Mouse (Mus musculus) stomach, embryonic 15.5 days (tissue): ENCODE data around the gene Mapk13. TPM values are rescaled to one million over a fixed set of nuclear protein-coding genes. Genes with fewer than 3 reads are reported as not detected.
"Not testable (repeated sequence)": the region's sequence is repeated elsewhere in the genome, so short reads cannot be mapped to it uniquely, and the experiment has no call there.

Experiments
- ATAC-seq: fragments of 200-750 bp; cut with Nextera tagmentation; 2 replicates; pipeline ENCODE4 v1.8.0; 2017; ENCODE audit warnings: low read depth, moderate number of reproducible peaks, moderate TSS enrichment; ENCODE audit not compliant: insufficient read depth, low FRiP score
- H3K27ac ChIP-seq: fragments of 300-500 bp; sonication (generic); 2 replicates; pipeline ENCODE4 v1.5.1; 2015; ENCODE audit warnings: mild to moderate bottlenecking, inconsistent platforms
- H3K27me3 ChIP-seq: fragments of 300-500 bp; sonication (generic); replicated peaks from 2 replicates; pipeline ENCODE4 v1.6.1; 2015; ENCODE audit warnings: inconsistent platforms
- H3K36me3 ChIP-seq: fragments of 300-500 bp; sonication (generic); 2 replicates; pipeline ENCODE4 v1.6.1; 2015; ENCODE audit warnings: inconsistent platforms
- H3K4me1 ChIP-seq: fragments of 300-500 bp; sonication (generic); 2 replicates; pipeline ENCODE4 v1.6.1; 2015; ENCODE audit warnings: inconsistent platforms
- H3K4me2 ChIP-seq: fragments of 300-500 bp; sonication (generic); 2 replicates; pipeline ENCODE4 v1.6.1; 2015; ENCODE audit warnings: mild to moderate bottlenecking, inconsistent platforms
- H3K4me3 ChIP-seq: fragments of 300-500 bp; sonication (generic); replicated peaks from 2 replicates; pipeline ENCODE4 v1.5.1; 2015; ENCODE audit warnings: inconsistent platforms
- H3K9ac ChIP-seq: fragments of 300-500 bp; sonication (generic); 2 replicates; pipeline ENCODE4 v1.6.1; 2015; ENCODE audit warnings: inconsistent platforms
- H3K9me3 ChIP-seq: fragments of 300-500 bp; sonication (generic); 2 replicates; pipeline ENCODE4 v1.6.1; 2016; ENCODE audit warnings: inconsistent platforms
- WGBS: fragments of 180-500 bp; shearing (Covaris S2); methylation state at CpG from one replicate; pipeline ENCODE4 v1.1.7; 2015; 5-methylcytosine and 5-hydroxymethylcytosine counted together
- polyA plus RNA-seq: library from polyadenylated mRNA; unstranded; fragments of >200 nt; fragmentation: Nextera tagmentation; extraction: Ambion mirVana; gene quantifications from 2 replicates; pipeline ENCODE4 v1.2.1, GENCODE M21; 2015

The Mapk13 gene
- polyA plus RNA-seq, 1 experiment from 2014 or later = 95.5 TPM

- Histone ChIP-seq H3K9me3 (no peaks in the 10 kb centered on the region), H3K4me1 (peaks cover 21% of the 10 kb centered on the region), H3K9ac (no peak overlapping the region), H3K4me3 (no peak overlapping the region), H3K36me3 (peaks cover 23% of the 10 kb centered on the region), H3K27ac (no peak overlapping the region), H3K4me2 (no peak overlapping the region), H3K27me3 (no peaks in the 10 kb centered on the region)
- ATAC-seq = no peak
- 89% methylated on average over 1 of the region's 1 CpGs for whole genome bisulfite sequencing
Observed at GRCm38 (mm10) chr17:28803316-28803715, 34.2 kb downstream of the Mapk13 start.

GRCm38 (mm10) chr17:28804973-28805372, 35.9 kb downstream of the Mapk13 start:
- H3K4me3 ChIP-seq = no peak overlapping the region
- H3K4me2 ChIP-seq = no peak overlapping the region
- peaks cover 33% of the 10 kb centered on the region for H3K36me3 ChIP-seq
- H3K9me3 ChIP-seq = no peaks in the 10 kb centered on the region
- 89% methylated on average over 6 of the region's 6 CpGs for WGBS
- H3K27ac ChIP-seq = no peak overlapping the region
- peaks cover 16% of the 10 kb centered on the region for H3K4me1 ChIP-seq
- H3K9ac ChIP-seq = no peak overlapping the region
- H3K27me3 ChIP-seq = no peaks in the 10 kb centered on the region
- no peak for ATAC-seq

GRCm38 (mm10) chr17:28806770-28807169, 37.7 kb downstream of the Mapk13 start:
- Histone ChIP-seq H3K4me1 (peaks cover 11% of the 10 kb centered on the region; the same call in 1 of the 2 replicates), H3K4me3 (no peak overlapping the region), H3K9ac (no peak overlapping the region), H3K27me3 (no peaks in the 10 kb centered on the region), H3K36me3 (peaks cover 41% of the 10 kb centered on the region), H3K4me2 (no peak overlapping the region), H3K9me3 (no peaks in the 10 kb centered on the region), H3K27ac (no peak overlapping the region)
- ATAC-seq = no peak
- WGBS = 91% methylated on average over 19 of the region's 19 CpGs

GRCm38 (mm10) chr17:28808714-28809113, 39.6 kb downstream of the Mapk13 start:
- 96% methylated on average over 8 of the region's 8 CpGs for WGBS
- H3K9ac ChIP-seq = no peak overlapping the region
- no peaks in the 10 kb centered on the region for H3K9me3 ChIP-seq
- no peaks in the 10 kb centered on the region for H3K4me1 ChIP-seq
- no peak for ATAC-seq
- no peak overlapping the region for H3K4me3 ChIP-seq
- peaks cover 49% of the 10 kb centered on the region for H3K36me3 ChIP-seq
- no peaks in the 10 kb centered on the region for H3K27me3 ChIP-seq
- no peak overlapping the region for H3K4me2 ChIP-seq
- H3K27ac ChIP-seq = no peak overlapping the region

- peak; percentile 91 for ATAC-seq
- Histone ChIP-seq H3K36me3 (peaks cover 52% of the 10 kb centered on the region), H3K27ac (no peak overlapping the region)
Observed at GRCm38 (mm10) chr17:28809175-28809831, 40.2 kb downstream of the Mapk13 start.

GRCm38 (mm10) chr17:28812345-28812744, 43.2 kb downstream of the Mapk13 start:
- H3K4me2 ChIP-seq = no peak overlapping the region
- H3K4me3 ChIP-seq = no peak overlapping the region
- no peak overlapping the region for H3K9ac ChIP-seq
- H3K9me3 ChIP-seq = no peaks in the 10 kb centered on the region
- H3K4me1 ChIP-seq = no peaks in the 10 kb centered on the region
- no peak for ATAC-seq
- WGBS = 89% methylated on average over 10 of the region's 10 CpGs
- no peak overlapping the region for H3K27ac ChIP-seq
- no peaks in the 10 kb centered on the region for H3K27me3 ChIP-seq
- H3K36me3 ChIP-seq = peaks cover 56% of the 10 kb centered on the region

More at GRCm38 (mm10) chr17:28809175-28809831, 40.2 kb downstream of the Mapk13 start:
- Histone ChIP-seq H3K9ac (no peak overlapping the region), H3K4me2 (no peak overlapping the region), H3K27me3 (no peaks in the 10 kb centered on the region), H3K9me3 (no peaks in the 10 kb centered on the region), H3K4me1 (no peaks in the 10 kb centered on the region), H3K4me3 (no peak overlapping the region)
- 91% methylated on average over 10 of the region's 10 CpGs for WGBS

GRCm38 (mm10) chr17:28814529-28815097, 45.5 kb downstream of the Mapk13 start:
- ATAC-seq = no peak
- Histone ChIP-seq H3K4me2 (no peak overlapping the region), H3K27me3 (no peaks in the 10 kb centered on the region), H3K36me3 (peaks cover 65% of the 10 kb centered on the region), H3K4me1 (no peaks in the 10 kb centered on the region), H3K9ac (no peak overlapping the region), H3K9me3 (no peaks in the 10 kb centered on the region), H3K27ac (no peak overlapping the region), H3K4me3 (no peak overlapping the region)
- 86% methylated on average over 18 of the region's 18 CpGs for WGBS

GRCm38 (mm10) chr17:28815384-28816004, 46.4 kb downstream of the Mapk13 start:
- no peak overlapping the region for H3K9ac ChIP-seq
- H3K4me1 ChIP-seq = no peaks in the 10 kb centered on the region
- ATAC-seq = no peak
- peaks cover 58% of the 10 kb centered on the region for H3K36me3 ChIP-seq
- WGBS = 61% methylated on average over 10 of the region's 10 CpGs
- no peaks in the 10 kb centered on the region for H3K27me3 ChIP-seq
- no peak overlapping the region for H3K4me2 ChIP-seq
- H3K4me3 ChIP-seq = no peak overlapping the region
- H3K9me3 ChIP-seq = no peaks in the 10 kb centered on the region
- no peak overlapping the region for H3K27ac ChIP-seq

GRCm38 (mm10) chr17:28816326-28816725, 47.2 kb downstream of the Mapk13 start:
- WGBS = 87% methylated on average over 10 of the region's 10 CpGs
- not testable (repeated sequence) for H3K9me3 ChIP-seq

GRCm38 (mm10) chr17:28816875-28817811, 48.0 kb downstream of the Mapk13 start:
- no peaks in the 10 kb centered on the region for H3K4me1 ChIP-seq
- H3K9ac ChIP-seq = no peak overlapping the region
- no peak overlapping the region for H3K4me2 ChIP-seq
- no peak overlapping the region for H3K4me3 ChIP-seq
- no peaks in the 10 kb centered on the region for H3K27me3 ChIP-seq
- ATAC-seq = no peak
- H3K27ac ChIP-seq = no peak overlapping the region
- H3K9me3 ChIP-seq = no peaks in the 10 kb centered on the region
- peaks cover 70% of the 10 kb centered on the region for H3K36me3 ChIP-seq
- 90% methylated on average over 25 of the region's 25 CpGs for WGBS

More at GRCm38 (mm10) chr17:28816326-28816725, 47.2 kb downstream of the Mapk13 start:
- H3K27ac ChIP-seq, H3K4me1 ChIP-seq, H3K4me2 ChIP-seq, H3K27me3 ChIP-seq, H3K9ac ChIP-seq, ATAC-seq, H3K4me3 ChIP-seq: not testable (repeated sequence)
- peaks cover 64% of the 10 kb centered on the region for H3K36me3 ChIP-seq

GRCm38 (mm10) chr17:28820189-28820588, 51.1 kb downstream of the Mapk13 start:
- Histone ChIP-seq H3K9me3 (no peaks in the 10 kb centered on the region), H3K4me1 (no peaks in the 10 kb centered on the region), H3K36me3 (peaks cover 68% of the 10 kb centered on the region), H3K27me3 (no peaks in the 10 kb centered on the region), H3K4me2 (no peak overlapping the region), H3K9ac (no peak overlapping the region), H3K27ac (no peak overlapping the region), H3K4me3 (no peak overlapping the region)
- ATAC-seq = no peak
- 85% methylated on average over 2 of the region's 2 CpGs for whole genome bisulfite sequencing
